Mouse (Mus musculus) heart, postnatal 0 days (tissue): Measurements from ENCODE around the gene Gm10697.
"Not testable (repeated sequence)": the region's sequence is repeated elsewhere in the genome, so short reads cannot be mapped to it uniquely, and the experiment has no call there.

Experiments
- CTCF ChIP-seq: IDR thresholded peaks from 2 replicates; pipeline ENCODE4 v1.5.1; 2016; ENCODE audit warnings: antibody characterized with exemption, control low read depth, low read depth
- EP300 ChIP-seq: IDR thresholded peaks from 2 replicates; pipeline ENCODE4 v1.6.1; 2016; ENCODE audit warnings: antibody characterized with exemption, low read depth

DNA sequence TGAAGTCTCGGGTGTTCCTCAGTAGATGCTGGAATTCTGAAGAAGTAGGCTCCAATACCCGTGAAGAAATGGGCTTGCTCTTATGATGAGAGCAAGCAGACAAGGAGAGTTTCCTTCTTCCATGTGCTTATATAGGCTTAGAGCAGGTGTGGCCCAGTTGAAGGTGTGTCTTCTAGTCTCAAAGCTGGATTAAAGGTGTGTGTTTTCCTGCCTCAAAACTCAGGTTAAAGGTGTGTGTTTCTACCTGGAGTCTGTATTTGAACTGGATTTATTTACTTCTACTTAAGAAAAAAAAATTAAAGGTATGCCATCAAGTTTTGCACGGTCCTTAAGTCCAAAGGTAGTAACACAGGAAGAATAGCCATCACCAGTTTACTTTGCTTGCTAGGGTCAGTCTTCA lies 17.7 kb downstream of the Gm10697 start, which contains the start of gene Gm9125:
- TF ChIP-seq CTCF, EP300: not testable (repeated sequence)
